Mouse (Mus musculus) ES-E14 (cell line): ENCODE measurements around the gene Kcnk12. TPM values are rescaled to one million over a fixed set of nuclear protein-coding genes. Genes with fewer than 3 reads are reported as not detected.

Experiments used
- DNase-seq: peaks from one replicate; pipeline ENCODE4 v3.0.0-alpha.2; 2013; ENCODE audit warnings: low read depth, low spot score
- H3K27ac ChIP-seq: 2 replicates; pipeline ENCODE4 v1.5.1; 2012; ENCODE audit warnings: low read depth, mild to moderate bottlenecking, low read length, moderate library complexity, mixed read lengths; ENCODE audit not compliant: poor library complexity, insufficient read depth, severe bottlenecking
- H3K36me3 ChIP-seq: 2 replicates; pipeline ENCODE4 v1.6.1; 2012; ENCODE audit warnings: mild to moderate bottlenecking, low read length, moderate library complexity, mixed read lengths; ENCODE audit not compliant: control insufficient read depth, poor library complexity, insufficient read depth, severe bottlenecking
- H3K4me1 ChIP-seq, 2 experiments: fragments of 150-350 bp in 1 of 2; sonication (generic) in 1 of 2; 2 replicates each; pipeline ENCODE4 v1.6.1; 2012; ENCODE audit warnings: low read length in 2 of 2, mild to moderate bottlenecking in 1 of 2, mixed read lengths in 1 of 2; ENCODE audit not compliant: control insufficient read depth in 2 of 2, insufficient read depth in 2 of 2, poor library complexity in 1 of 2
- H3K4me3 ChIP-seq, 2 experiments: fragments of 150-350 bp in 1 of 2; sonication (generic) in 1 of 2; 2 replicates each; pipeline ENCODE4 v1.5.1; 2012; ENCODE audit warnings: low read length in 2 of 2, low read depth in 1 of 2, mild to moderate bottlenecking in 1 of 2, mixed read lengths in 1 of 2; ENCODE audit not compliant: insufficient read depth in 1 of 2, poor library complexity in 1 of 2, severe bottlenecking in 1 of 2
- H3K9ac ChIP-seq: 2 replicates; pipeline ENCODE4 v1.6.1; 2012; ENCODE audit warnings: low read depth, mild to moderate bottlenecking, low read length, mixed read lengths; ENCODE audit not compliant: poor library complexity, insufficient read depth, severe bottlenecking
- H3K9me3 ChIP-seq: fragments of 150-350 bp; sonication (generic); 2 replicates; pipeline ENCODE4 v1.6.1; 2012; ENCODE audit warnings: low read depth, mild to moderate bottlenecking, low read length; ENCODE audit not compliant: control insufficient read depth, insufficient read depth
- CHD2 ChIP-seq: IDR thresholded peaks from 2 replicates; pipeline ENCODE4 v1.6.1; 2014; ENCODE audit warnings: mild to moderate bottlenecking, low read depth, low read length, inconsistent platforms
- HCFC1 ChIP-seq: IDR thresholded peaks from 2 replicates; pipeline ENCODE4 v1.6.1; 2012; ENCODE audit warnings: low read length, inconsistent platforms, borderline replicate concordance; ENCODE audit not compliant: insufficient read depth
- MAFK ChIP-seq: IDR thresholded peaks from 2 replicates; pipeline ENCODE4 v1.6.1; 2014; ENCODE audit warnings: mild to moderate bottlenecking, low read depth, low read length, inconsistent platforms; ENCODE audit not compliant: insufficient read depth
- ZC3H11A ChIP-seq: IDR thresholded peaks from 2 replicates; pipeline ENCODE4 v1.6.1; 2012; ENCODE audit warnings: low read depth, mild to moderate bottlenecking, inconsistent platforms, low read length, borderline replicate concordance
- ZNF384 ChIP-seq: IDR thresholded peaks from 2 replicates; pipeline ENCODE4 v1.6.1; 2012; ENCODE audit warnings: low read depth, low read length, inconsistent platforms
- in situ Hi-C, 2 experiments: fragments of 600-800 bp; cut with MboI; formaldehyde crosslinking; loops; one replicate each; pipeline ENCODE4 v1.15.1; 2025; ENCODE audit warnings: low sequenced_read_pairs in 2 of 2, inconsistent platforms in 1 of 2; ENCODE audit not compliant: unreplicated experiment in 2 of 2
- total RNA-seq: library from RNA; depleted of rRNA; stranded (reverse); fragments of 300-350 nt; gene quantifications from 2 replicates; pipeline ENCODE4 v1.2.3, GENCODE M21; 2012

The Kcnk12 gene
- total RNA-seq, 1 experiment, result 1.8 TPM

- no peaks in the 10 kb centered on the region for H3K36me3 ChIP-seq
- DNase-seq, result no peak
- H3K4me1 ChIP-seq, result no peaks in the 10 kb centered on the region
- H3K27ac ChIP-seq, result no peak overlapping the region
- H3K9ac ChIP-seq, result no peak overlapping the region
- no peak overlapping the region for H3K4me3 ChIP-seq
- in situ Hi-C loops, result no loop called here
- TF ChIP-seq CHD2 (no peak), MAFK (no peak), ZC3H11A (no peak), HCFC1 (no peak), ZNF384 (no peak)
- H3K9me3 ChIP-seq, result no peaks in the 10 kb centered on the region; the same call in 1 of the 2 replicates
These were observed 30.9 kb downstream of the Kcnk12 start for GRCm38 (mm10) chr17:87766888-87767287.

DNA sequence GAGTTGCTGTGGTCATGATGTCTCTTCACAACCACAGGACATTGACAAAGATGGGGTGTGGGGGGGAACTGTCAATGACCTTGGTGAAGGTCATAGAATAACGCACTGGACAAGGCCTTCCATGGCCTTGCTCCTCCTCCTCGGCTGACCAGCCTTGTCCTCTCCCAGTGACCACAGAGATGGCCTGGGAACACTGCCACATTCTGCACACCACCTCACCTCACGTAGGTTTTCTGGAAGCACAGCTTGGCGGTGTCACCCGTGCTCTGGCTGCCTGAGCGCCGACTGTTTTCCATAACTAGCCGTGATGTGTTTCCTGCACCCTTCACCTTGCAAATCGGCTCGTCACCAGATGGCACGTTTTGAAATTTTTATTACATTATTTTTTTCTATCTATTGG is 32.8 kb downstream of the Kcnk12 start:
- no peak for DNase-seq
- Histone ChIP-seq H3K27ac (no peak overlapping the region), H3K4me3 (no peak overlapping the region), H3K9ac (no peak overlapping the region), H3K4me1 (no peaks in the 10 kb centered on the region), H3K9me3 (no peaks in the 10 kb centered on the region; the same call in 1 of the 2 replicates), H3K36me3 (no peaks in the 10 kb centered on the region)
- no peak for TF ChIP-seq ZNF384
- no peak for TF ChIP-seq CHD2
- TF ChIP-seq MAFK, result no peak
- in situ Hi-C loops, result no loop called here

GRCm38 (mm10) chr17:87763146-87763545 is 34.6 kb downstream of the Kcnk12 start:
- Histone ChIP-seq H3K4me3 (no peak overlapping the region), H3K4me1 (no peaks in the 10 kb centered on the region), H3K9me3 (no peaks in the 10 kb centered on the region), H3K36me3 (no peaks in the 10 kb centered on the region), H3K27ac (no peak overlapping the region), H3K9ac (no peak overlapping the region)
- in situ Hi-C loops, result no loop called here
- DNase-seq, result no peak
- TF ChIP-seq ZNF384 (no peak), ZC3H11A (no peak), HCFC1 (no peak), MAFK (no peak)

- no peak overlapping the region for H3K4me3 ChIP-seq
- no peak for DNase-seq
- no peaks in the 10 kb centered on the region for H3K36me3 ChIP-seq
- H3K27ac ChIP-seq, result no peak overlapping the region
- in situ Hi-C loops, result no loop called here
- no peaks in the 10 kb centered on the region for H3K4me1 ChIP-seq
- TF ChIP-seq MAFK (no peak), CHD2 (no peak), ZC3H11A (no peak), HCFC1 (no peak), ZNF384 (no peak)
- no peaks in the 10 kb centered on the region for H3K9me3 ChIP-seq
- H3K9ac ChIP-seq, result no peak overlapping the region
These were observed 37.5 kb downstream of the Kcnk12 start for GRCm38 (mm10) chr17:87760315-87760714.
